Mouse (Mus musculus): ENCODE measurements around the gene Hoxa4. TPM values are rescaled to one million over a fixed set of nuclear protein-coding genes. Genes with fewer than 3 reads are reported as not detected.

Hoxa4 gene
- total and polyA plus RNA-seq, 2 experiments from 2014 or later = 0.22 TPM; not detected in 1

DNA sequence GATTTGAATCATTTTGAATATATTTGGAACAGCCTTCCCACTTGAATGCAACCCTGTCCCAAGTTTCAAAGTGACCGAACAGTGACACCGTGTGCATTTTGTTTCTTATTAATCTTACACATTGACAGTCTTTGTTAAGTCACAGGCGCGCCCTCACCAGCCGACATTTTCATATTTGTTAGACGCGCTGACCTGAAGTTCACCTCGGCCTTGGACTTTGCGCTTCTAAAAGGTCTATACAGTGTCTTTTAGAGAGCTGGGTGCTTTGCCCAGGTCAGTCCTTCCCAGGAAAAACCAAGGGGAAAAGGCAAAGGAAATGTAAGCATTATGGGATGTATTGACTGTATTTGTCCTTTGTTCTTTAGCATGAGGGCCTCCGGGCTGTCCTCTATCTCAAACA is 3.1 kb upstream of the Hoxa4 start:
- TF ChIP-seq CTCF (IDR thresholded peaks at IDR 0.05) = no peak
- no peaks in the 10 kb centered on the region for H3K36me3 ChIP-seq (ENCODE audit: insufficient read depth, low read length)
- ATAC-seq (ENCODE audit: low FRiP score) (no peak), DNase-seq (ENCODE audit: low spot score) (no peak)
- H3K27ac ChIP-seq (ENCODE audit: low read depth, low read length) = no peak overlapping the region
- no peak overlapping the region for H3K9ac ChIP-seq (replicated peaks; ENCODE audit: low read length, poor library complexity, severe bottlenecking)
- H3K27me3 ChIP-seq (ENCODE audit: insufficient read depth, low read length) = peaks cover 95% of the 10 kb centered on the region
- no peaks in the 10 kb centered on the region for H3K4me1 ChIP-seq (ENCODE audit: insufficient read depth, low read length)
- 6% methylated on average over 10 of the region's 10 CpGs for WGBS
- no peak overlapping the region for H3K4me3 ChIP-seq (ENCODE audit: low read depth, low read length)
- H3K9me3 ChIP-seq (ENCODE audit: low read length) = no peaks in the 10 kb centered on the region
- no peak overlapping the region for H3K4me2 ChIP-seq (ENCODE audit: low read depth, low read length, poor library complexity, severe bottlenecking)

DNA sequence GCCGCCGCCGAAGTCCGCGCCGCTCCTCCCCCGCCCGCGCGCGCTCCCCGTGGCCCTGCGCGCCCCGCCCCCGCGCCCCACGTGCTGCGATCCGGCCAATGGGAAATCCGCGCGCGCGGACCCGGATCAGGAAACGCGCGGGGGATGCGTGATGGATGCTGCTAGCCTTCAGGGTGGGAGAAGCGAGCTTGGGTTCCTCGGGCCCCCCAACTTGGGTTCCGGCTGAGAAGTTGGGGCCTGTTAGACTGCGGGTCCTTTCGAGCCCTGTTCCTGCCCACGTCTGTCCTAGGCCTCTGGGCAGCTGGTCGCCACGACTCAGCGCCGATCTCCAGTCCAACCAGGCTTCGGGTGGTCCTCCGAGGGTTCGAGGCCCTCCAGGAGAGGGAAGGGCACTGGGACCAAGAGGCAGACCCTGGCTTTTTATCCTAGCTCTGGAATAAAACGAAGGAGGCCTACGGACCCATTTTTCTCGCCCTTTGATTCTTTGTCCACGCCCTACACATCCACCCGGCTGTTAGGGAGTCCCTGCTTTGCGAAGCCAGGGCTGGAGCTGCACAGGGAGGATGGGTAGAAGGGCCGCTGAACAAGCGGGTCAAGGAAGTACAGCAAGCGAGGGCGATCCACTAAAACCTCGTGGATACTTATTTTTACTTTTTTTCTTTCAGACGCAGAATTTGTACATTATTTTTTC is 452 bp upstream of the Hoxa4 start:
- Histone ChIP-seq H3K9me3 (ENCODE audit: low read length) (no peaks in the 10 kb centered on the region), H3K4me3 (ENCODE audit: low read depth, low read length) (peak overlapping the region; percentile 22), H3K4me2 (ENCODE audit: low read depth, low read length, poor library complexity, severe bottlenecking) (peak overlapping the region; percentile 39), H3K9ac (replicated peaks; ENCODE audit: low read length, poor library complexity, severe bottlenecking) (no peak overlapping the region), H3K36me3 (ENCODE audit: insufficient read depth, low read length) (no peaks in the 10 kb centered on the region), H3K27ac (ENCODE audit: low read depth, low read length) (no peak overlapping the region), H3K4me1 (ENCODE audit: insufficient read depth, low read length) (no peaks in the 10 kb centered on the region), H3K27me3 (ENCODE audit: insufficient read depth, low read length) (peaks cover 94% of the 10 kb centered on the region)
- DNase-seq (ENCODE audit: low spot score) = peak; percentile 81
- no peak for ATAC-seq (ENCODE audit: low FRiP score)
- 2% methylated on average over 38 of the region's 55 CpGs for WGBS
- TF ChIP-seq CTCF (IDR thresholded peaks at IDR 0.05) = no peak

DNA sequence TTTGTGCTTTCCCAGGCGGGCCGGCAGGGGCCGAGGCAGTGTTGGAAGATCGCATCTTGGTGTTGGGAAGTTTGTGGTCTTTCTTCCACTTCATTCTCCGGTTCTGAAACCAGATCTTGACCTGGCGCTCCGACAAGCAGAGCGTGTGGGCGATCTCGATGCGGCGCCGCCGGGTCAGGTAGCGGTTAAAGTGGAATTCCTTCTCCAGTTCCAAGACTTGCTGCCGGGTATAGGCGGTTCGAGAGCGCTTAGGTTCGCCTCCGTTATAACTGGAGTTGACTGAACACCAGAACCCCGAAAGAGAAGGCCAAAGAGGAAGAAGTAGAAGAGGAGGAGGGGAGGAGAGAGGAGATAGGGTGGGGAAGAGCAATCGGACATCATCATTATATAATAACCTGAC is 1.1 kb downstream of the Hoxa4 start:
- Histone ChIP-seq H3K4me2 (ENCODE audit: low read depth, low read length, poor library complexity, severe bottlenecking) (no peak overlapping the region), H3K27ac (ENCODE audit: low read depth, low read length) (no peak overlapping the region), H3K9ac (replicated peaks; ENCODE audit: low read length, poor library complexity, severe bottlenecking) (no peak overlapping the region), H3K4me3 (ENCODE audit: low read depth, low read length) (no peak overlapping the region), H3K27me3 (ENCODE audit: insufficient read depth, low read length) (peaks cover 95% of the 10 kb centered on the region), H3K4me1 (ENCODE audit: insufficient read depth, low read length) (no peaks in the 10 kb centered on the region), H3K9me3 (ENCODE audit: low read length) (no peaks in the 10 kb centered on the region), H3K36me3 (ENCODE audit: insufficient read depth, low read length) (no peaks in the 10 kb centered on the region)
- DNase-seq (ENCODE audit: low spot score) = no peak
- 0% methylated on average over 23 of the region's 23 CpGs for WGBS
- no peak for TF ChIP-seq CTCF (IDR thresholded peaks at IDR 0.05)
- ATAC-seq (ENCODE audit: low FRiP score) = no peak

DNA sequence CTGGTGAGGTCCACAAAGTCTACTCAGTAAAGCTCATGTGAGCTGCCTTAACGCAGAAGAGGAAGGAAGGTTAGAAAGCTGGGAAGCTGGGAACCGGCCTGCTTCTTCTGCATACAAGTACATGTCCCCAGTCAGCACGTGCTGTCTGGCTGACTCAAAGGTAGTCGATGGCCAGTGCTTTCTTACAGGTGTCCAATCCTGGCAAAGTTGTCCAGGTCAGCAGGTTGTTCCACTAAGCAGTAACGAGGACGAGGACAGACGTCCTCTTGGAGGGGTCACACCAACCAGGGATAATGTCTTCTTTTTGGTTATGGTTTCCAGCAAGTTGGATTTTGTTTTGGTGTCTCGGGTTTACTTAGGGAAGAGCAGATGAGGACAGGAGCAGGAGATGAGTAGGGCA is 1.6 kb downstream of the Hoxa4 start:
- 3% methylated on average over 8 of the region's 8 CpGs for WGBS
- TF ChIP-seq CTCF (IDR thresholded peaks at IDR 0.05) = no peak
- Histone ChIP-seq H3K4me2 (ENCODE audit: low read depth, low read length, poor library complexity, severe bottlenecking) (no peak overlapping the region), H3K4me1 (ENCODE audit: insufficient read depth, low read length) (no peaks in the 10 kb centered on the region), H3K9me3 (ENCODE audit: low read length) (no peaks in the 10 kb centered on the region), H3K9ac (replicated peaks; ENCODE audit: low read length, poor library complexity, severe bottlenecking) (no peak overlapping the region), H3K4me3 (ENCODE audit: low read depth, low read length) (no peak overlapping the region), H3K27ac (ENCODE audit: low read depth, low read length) (no peak overlapping the region), H3K27me3 (ENCODE audit: insufficient read depth, low read length) (peaks cover 96% of the 10 kb centered on the region), H3K36me3 (ENCODE audit: insufficient read depth, low read length) (no peaks in the 10 kb centered on the region)
- ATAC-seq (ENCODE audit: low FRiP score) (no peak), DNase-seq (ENCODE audit: low spot score) (no peak)

DNA sequence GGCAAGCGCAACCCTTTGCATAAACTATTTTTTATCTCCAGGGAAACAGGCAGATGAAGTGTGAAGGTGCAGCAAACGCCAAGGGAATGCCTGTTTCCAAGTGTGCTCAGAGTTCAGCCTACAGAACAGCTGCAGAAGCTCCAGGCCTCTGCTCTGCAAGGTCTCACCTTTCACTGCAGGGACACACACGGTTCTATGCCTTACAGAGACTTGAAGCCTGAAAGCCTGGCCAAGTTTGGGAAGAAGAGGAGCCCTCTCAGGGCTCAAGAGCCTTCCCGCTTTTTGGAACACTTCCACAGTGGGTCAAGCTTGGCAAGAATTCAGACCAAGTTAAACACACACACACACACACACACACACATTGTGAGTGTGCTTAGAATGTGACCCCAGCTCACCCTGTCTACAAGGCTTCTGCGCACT is 2.4 kb downstream of the Hoxa4 start:
- DNase-seq (ENCODE audit: low spot score) = no peak
- Histone ChIP-seq H3K9me3 (ENCODE audit: low read length) (no peaks in the 10 kb centered on the region), H3K4me2 (ENCODE audit: low read depth, low read length, poor library complexity, severe bottlenecking) (no peak overlapping the region), H3K9ac (replicated peaks; ENCODE audit: low read length, poor library complexity, severe bottlenecking) (no peak overlapping the region), H3K36me3 (ENCODE audit: insufficient read depth, low read length) (no peaks in the 10 kb centered on the region), H3K4me1 (ENCODE audit: insufficient read depth, low read length) (no peaks in the 10 kb centered on the region), H3K4me3 (ENCODE audit: low read depth, low read length) (no peak overlapping the region), H3K27ac (ENCODE audit: low read depth, low read length) (no peak overlapping the region), H3K27me3 (ENCODE audit: insufficient read depth, low read length) (peaks cover 96% of the 10 kb centered on the region)
- WGBS = 16% methylated on average over 5 of the region's 5 CpGs
- TF ChIP-seq CTCF (IDR thresholded peaks at IDR 0.05) = no peak
- ATAC-seq (ENCODE audit: low FRiP score) = no peak

DNA sequence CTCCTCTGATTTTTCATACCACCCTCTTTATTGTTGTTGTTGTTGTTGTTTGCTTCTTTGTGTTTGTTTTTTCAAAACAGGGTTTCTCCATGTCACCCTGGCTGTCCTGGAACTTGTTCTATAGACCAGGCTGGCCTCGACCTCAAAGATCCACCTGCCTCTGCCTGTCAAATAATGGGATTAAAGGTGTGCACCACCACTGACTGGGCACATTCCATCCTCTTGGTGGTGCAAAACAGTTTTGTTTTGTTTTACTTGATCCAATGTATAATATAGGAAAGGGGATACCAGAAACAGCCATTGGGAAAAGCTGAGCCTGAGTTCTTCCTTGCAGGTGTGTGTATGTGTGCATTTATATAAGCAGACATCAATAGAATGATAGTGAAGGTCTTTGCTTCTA is 5.1 kb downstream of the Hoxa4 start:
- no peak for DNase-seq (ENCODE audit: low spot score)
- no peak overlapping the region for H3K4me3 ChIP-seq (ENCODE audit: low read depth, low read length)
- H3K4me1 ChIP-seq (ENCODE audit: insufficient read depth, low read length) = no peaks in the 10 kb centered on the region
- H3K27ac ChIP-seq (ENCODE audit: low read depth, low read length) = no peak overlapping the region
- ATAC-seq (ENCODE audit: low FRiP score) = no peak
- H3K4me2 ChIP-seq (ENCODE audit: low read depth, low read length, poor library complexity, severe bottlenecking) = no peak overlapping the region
- no peaks in the 10 kb centered on the region for H3K9me3 ChIP-seq (ENCODE audit: low read length)
- no peak overlapping the region for H3K9ac ChIP-seq (replicated peaks; ENCODE audit: low read length, poor library complexity, severe bottlenecking)
- H3K27me3 ChIP-seq (ENCODE audit: insufficient read depth, low read length) = peaks cover 97% of the 10 kb centered on the region
- no peak for TF ChIP-seq CTCF (IDR thresholded peaks at IDR 0.05)
- WGBS = 3% methylated on average over 1 of the region's 1 CpGs
- H3K36me3 ChIP-seq (ENCODE audit: insufficient read depth, low read length) = no peaks in the 10 kb centered on the region

Measured in midbrain, postnatal 0 days (tissue).